Mouse (Mus musculus) kidney, adult 9 months (tissue): ENCODE measurements around the gene Ssbp3.

Experiments used
- DNase-seq: peaks from one replicate; pipeline ENCODE4 v3.0.0; 2022

Gene Ssbp3

GRCm38 (mm10) chr4:106993053-106993452 is 82.6 kb downstream of the Ssbp3 start:
- DNase-seq: no peak

GRCm38 (mm10) chr4:106994252-106994651 is 83.8 kb downstream of the Ssbp3 start:
- no peak for DNase-seq

GRCm38 (mm10) chr4:106995069-106995468 is 84.6 kb downstream of the Ssbp3 start:
- no peak for DNase-seq

GRCm38 (mm10) chr4:106995513-106995912 is 85.0 kb downstream of the Ssbp3 start:
- DNase-seq: no peak

GRCm38 (mm10) chr4:106996305-106997076 is 86.0 kb downstream of the Ssbp3 start:
- DNase-seq: no peak

- DNase-seq: peak; percentile 59
These were observed 90.8 kb downstream of the Ssbp3 start for GRCm38 (mm10) chr4:107001259-107001810.

- DNase-seq: no peak
These were observed 91.5 kb downstream of the Ssbp3 start for GRCm38 (mm10) chr4:107001916-107002488.

- DNase-seq: peak; percentile 81
These were observed 92.1 kb downstream of the Ssbp3 start for GRCm38 (mm10) chr4:107002517-107003165.

GRCm38 (mm10) chr4:107003199-107003598 is 92.7 kb downstream of the Ssbp3 start:
- DNase-seq: no peak

- DNase-seq: no peak
These were observed 93.3 kb downstream of the Ssbp3 start for GRCm38 (mm10) chr4:107003786-107004185.

- peak; percentile 71 for DNase-seq
These were observed 93.8 kb downstream of the Ssbp3 start for GRCm38 (mm10) chr4:107004346-107004745.

- DNase-seq: no peak
These were observed 94.7 kb downstream of the Ssbp3 start for GRCm38 (mm10) chr4:107005166-107005565.

- peak; percentile 96 for DNase-seq
These were observed 95.7 kb downstream of the Ssbp3 start for GRCm38 (mm10) chr4:107006229-107006628.

GRCm38 (mm10) chr4:107006807-107007206 is 96.3 kb downstream of the Ssbp3 start:
- no peak for DNase-seq

GRCm38 (mm10) chr4:107007359-107007758 is 96.9 kb downstream of the Ssbp3 start:
- DNase-seq: no peak

GRCm38 (mm10) chr4:107008161-107008560 is 97.7 kb downstream of the Ssbp3 start:
- no peak for DNase-seq

GRCm38 (mm10) chr4:107009548-107009947 is 99.0 kb downstream of the Ssbp3 start:
- no peak for DNase-seq

GRCm38 (mm10) chr4:107011325-107012004 is 101.0 kb downstream of the Ssbp3 start:
- DNase-seq: no peak

- no peak for DNase-seq
These were observed 101.5 kb downstream of the Ssbp3 start for GRCm38 (mm10) chr4:107012005-107012478.

- DNase-seq: no peak
These were observed 102.1 kb downstream of the Ssbp3 start for GRCm38 (mm10) chr4:107012574-107012973.

GRCm38 (mm10) chr4:107013119-107013816 is 102.8 kb downstream of the Ssbp3 start:
- DNase-seq: peak; percentile 88

- peak; percentile 56 for DNase-seq
These were observed 103.3 kb downstream of the Ssbp3 start for GRCm38 (mm10) chr4:107013817-107014260.
